Mouse (Mus musculus): ENCODE results near the gene Muc5ac. TPM values are rescaled to one million over a fixed set of nuclear protein-coding genes. Genes with fewer than 3 reads are reported as not detected.

The Muc5ac gene
- total RNA-seq, 2 experiments from 2014 or later = not detected

GRCm38 (mm10) chr7:141822582-141823261 lies 34.0 kb downstream of the Muc5ac start:
- intact Hi-C loops (cut with DNase I; ENCODE audit: low total_unique reads) = no loop called here
- DNase-seq = no peak

- no peak for DNase-seq
- intact Hi-C loops (cut with DNase I; ENCODE audit: low total_unique reads) = no loop called here
These were observed 34.9 kb downstream of the Muc5ac start for GRCm38 (mm10) chr7:141823699-141824098.

- intact Hi-C loops (cut with DNase I; ENCODE audit: low total_unique reads) = no loop called here
- no peak for DNase-seq
These were observed 35.6 kb downstream of the Muc5ac start for GRCm38 (mm10) chr7:141824398-141824797.

GRCm38 (mm10) chr7:141835941-141836340 lies 47.2 kb downstream of the Muc5ac start:
- DNase-seq = no peak
- intact Hi-C loops (cut with DNase I; ENCODE audit: low total_unique reads) = no loop called here

GRCm38 (mm10) chr7:141836423-141836822 lies 47.7 kb downstream of the Muc5ac start:
- DNase-seq = no peak
- intact Hi-C loops (cut with DNase I; ENCODE audit: low total_unique reads) = no loop called here

GRCm38 (mm10) chr7:141838779-141839178 lies 50.0 kb downstream of the Muc5ac start, which contains the start of gene Muc5b:
TSS of gene Muc5b (plus strand) at chr7:141839070.
- DNase-seq = no peak
- intact Hi-C loops (cut with DNase I; ENCODE audit: low total_unique reads) = no loop called here

- intact Hi-C loops (cut with DNase I; ENCODE audit: low total_unique reads) = no loop called here
- no peak for DNase-seq
These were observed 51.6 kb downstream of the Muc5ac start for GRCm38 (mm10) chr7:141840354-141840753.

- intact Hi-C loops (cut with DNase I; ENCODE audit: low total_unique reads) = no loop called here
- DNase-seq = no peak
These were observed 72.3 kb downstream of the Muc5ac start for GRCm38 (mm10) chr7:141861046-141861445.

Other genes starting within 250 kb of the Muc5ac start
- gene Chid1, start 249.1 kb upstream of the Muc5ac start, total RNA-seq (2021) = 10 to 100 TPM; 19.5 to 23.0 TPM
- gene Ap2a2, start 226.8 kb upstream of the Muc5ac start, total RNA-seq (2021) = 10 to 100 TPM; 37.2 to 41.6 TPM
- not detected for gene Muc6, start 133.7 kb upstream of the Muc5ac start, total RNA-seq (2021)
- gene Muc2, start 98.6 kb upstream of the Muc5ac start, total RNA-seq (2021) = under 1 TPM; 0.20 to 0.31 TPM
- gene Muc5b, start 50.1 kb downstream of the Muc5ac start, total RNA-seq (2021) = not detected
- 10 to 100 TPM; 24.7 to 25.6 TPM for gene Tollip, start 129.5 kb downstream of the Muc5ac start, total RNA-seq (2021)
- under 1 TPM; 0.35 to 0.58 TPM for gene Brsk2, start 160.8 kb downstream of the Muc5ac start, total RNA-seq (2021)